Comparison of ENCODE assay signal across 16 mouse cellular contexts in genomic region chr7:121234831-121235230, GRCm38 (mm10).
DNase-seq lines count a peak whose midpoint lies in the region.
"Had no signal": no experiment of that assay in that cellular context is flagged by ENCODE, and none has a peak within 500 bp of the region (broad histone marks: within the 10 kb centered on the region; RNA-seq: fewer than 3 reads in every experiment).

No protein-coding gene starts in this region.

- intact Hi-C loops in left cerebral cortex, postnatal 4 days (cut with DNase I) = no loop called here
- intact Hi-C loops in left cerebral cortex, postnatal 14 days (cut with DNase I) = no loop called here

- peak; percentile 23 for DNase-seq in heart, adult 11 months
- no peak for DNase-seq in heart, adult 9 months (ENCODE audit: low spot score in 2 of 2)
- DNase-seq in left cerebral cortex, adult 18-20 months (ENCODE audit: low spot score in 2 of 2) = peak; percentile 55 to 76
- no peak for DNase-seq in left cerebral cortex, postnatal 4 days
- peak; percentile 68 to 71 for DNase-seq in left cerebral cortex, postnatal 14 days (ENCODE audit: low spot score in 2 of 2)
- DNase-seq in right cerebral cortex, postnatal 36 days (ENCODE audit: low spot score in 2 of 2) = peak; percentile 60 to 84
- DNase-seq in kidney, postnatal 10 days = no peak
- no peak for DNase-seq in ovary, postnatal 14 days (ENCODE audit: low spot score)
- DNase-seq: adrenal gland, postnatal 10 days; cerebellum, adult 2 months; cerebellum, postnatal 36 days; embryo, embryonic 11 days; gastrocnemius, postnatal 14 days; heart, adult 18-20 months; kidney, adult 11 months; kidney, postnatal 4 days had no signal

Comparison
In these comparisons a context has a peak if more than half of its experiments do, and no peak if none do; other contexts are left out.
1. DNase-seq: peak in heart, adult 11 months (single experiment), left cerebral cortex, adult 18-20 months (2 of 2), left cerebral cortex, postnatal 14 days (2 of 2) and right cerebral cortex, postnatal 36 days (2 of 2); none in heart, adult 9 months (0 of 2), left cerebral cortex, postnatal 4 days (single experiment), kidney, postnatal 10 days (single experiment) and ovary, postnatal 14 days (single experiment).